Mouse (Mus musculus): ENCODE results near the gene Pcdh9.
A peak's percentile ranks its signal among the peaks of the same experiment; 100 is the strongest.

Gene Pcdh9

GRCm38 (mm10) chr14:93381163-93381562 lies 509.3 kb downstream of the Pcdh9 start:
- DNase-seq (ENCODE audit: low spot score in 2 of 2) = no peak

GRCm38 (mm10) chr14:93380757-93381156 lies 509.7 kb downstream of the Pcdh9 start:
- DNase-seq (ENCODE audit: low spot score in 2 of 2) = no peak

GRCm38 (mm10) chr14:93376159-93376558 lies 514.3 kb downstream of the Pcdh9 start:
- DNase-seq (ENCODE audit: low spot score in 2 of 2) = no peak

GRCm38 (mm10) chr14:93374181-93374580 lies 516.3 kb downstream of the Pcdh9 start:
- no peak for DNase-seq (ENCODE audit: low spot score in 2 of 2)

GRCm38 (mm10) chr14:93354150-93354549 lies 536.3 kb downstream of the Pcdh9 start:
- no peak for DNase-seq (ENCODE audit: low spot score in 2 of 2)

- no peak for DNase-seq (ENCODE audit: low spot score in 2 of 2)
These were observed 539.6 kb downstream of the Pcdh9 start for GRCm38 (mm10) chr14:93350906-93351305.

- no peak for DNase-seq (ENCODE audit: low spot score in 2 of 2)
These were observed 541.3 kb downstream of the Pcdh9 start for GRCm38 (mm10) chr14:93349166-93349565.

GRCm38 (mm10) chr14:93347031-93347430 lies 543.4 kb downstream of the Pcdh9 start:
- no peak for DNase-seq (ENCODE audit: low spot score in 2 of 2)

- no peak for DNase-seq (ENCODE audit: low spot score in 2 of 2)
These were observed 547.7 kb downstream of the Pcdh9 start for GRCm38 (mm10) chr14:93342781-93343180.

- no peak for DNase-seq (ENCODE audit: low spot score in 2 of 2)
These were observed 549.1 kb downstream of the Pcdh9 start for GRCm38 (mm10) chr14:93341390-93341789.

GRCm38 (mm10) chr14:93329247-93329646 lies 561.2 kb downstream of the Pcdh9 start:
- no peak for DNase-seq (ENCODE audit: low spot score in 2 of 2)

- DNase-seq (ENCODE audit: low spot score in 2 of 2) = no peak
These were observed 573.1 kb downstream of the Pcdh9 start for GRCm38 (mm10) chr14:93317393-93317792.

GRCm38 (mm10) chr14:93288361-93288760 lies 602.1 kb downstream of the Pcdh9 start:
- DNase-seq (ENCODE audit: low spot score in 2 of 2) = no peak

GRCm38 (mm10) chr14:93287642-93288041 lies 602.8 kb downstream of the Pcdh9 start:
- DNase-seq (ENCODE audit: low spot score in 2 of 2) = no peak

GRCm38 (mm10) chr14:93285136-93285535 lies 605.3 kb downstream of the Pcdh9 start:
- DNase-seq (ENCODE audit: low spot score in 2 of 2) = no peak

GRCm38 (mm10) chr14:93284009-93284408 lies 606.5 kb downstream of the Pcdh9 start:
- DNase-seq (ENCODE audit: low spot score in 2 of 2) = no peak

- no peak for DNase-seq (ENCODE audit: low spot score in 2 of 2)
These were observed 614.8 kb downstream of the Pcdh9 start for GRCm38 (mm10) chr14:93275661-93276060.

GRCm38 (mm10) chr14:93274767-93275166 lies 615.7 kb downstream of the Pcdh9 start:
- DNase-seq (ENCODE audit: low spot score in 2 of 2) = no peak

- DNase-seq (ENCODE audit: low spot score in 2 of 2) = no peak
These were observed 637.1 kb downstream of the Pcdh9 start for GRCm38 (mm10) chr14:93253411-93253810.

- no peak for DNase-seq (ENCODE audit: low spot score in 2 of 2)
These were observed 650.2 kb downstream of the Pcdh9 start for GRCm38 (mm10) chr14:93240263-93240662.

GRCm38 (mm10) chr14:93234333-93234732 lies 656.1 kb downstream of the Pcdh9 start:
- no peak for DNase-seq (ENCODE audit: low spot score in 2 of 2)

- DNase-seq (ENCODE audit: low spot score in 2 of 2) = no peak
These were observed 656.9 kb downstream of the Pcdh9 start for GRCm38 (mm10) chr14:93233599-93233998.

GRCm38 (mm10) chr14:93214846-93215245 lies 675.6 kb downstream of the Pcdh9 start:
- peak; percentile 75 to 83 for DNase-seq (ENCODE audit: low spot score in 2 of 2)

- no peak for DNase-seq (ENCODE audit: low spot score in 2 of 2)
These were observed 690.7 kb downstream of the Pcdh9 start for GRCm38 (mm10) chr14:93199791-93200190.

Data from spleen, postnatal 36 days (tissue).